10 mouse cellular contexts compared by ENCODE assay signal in the genomic region with DNA sequence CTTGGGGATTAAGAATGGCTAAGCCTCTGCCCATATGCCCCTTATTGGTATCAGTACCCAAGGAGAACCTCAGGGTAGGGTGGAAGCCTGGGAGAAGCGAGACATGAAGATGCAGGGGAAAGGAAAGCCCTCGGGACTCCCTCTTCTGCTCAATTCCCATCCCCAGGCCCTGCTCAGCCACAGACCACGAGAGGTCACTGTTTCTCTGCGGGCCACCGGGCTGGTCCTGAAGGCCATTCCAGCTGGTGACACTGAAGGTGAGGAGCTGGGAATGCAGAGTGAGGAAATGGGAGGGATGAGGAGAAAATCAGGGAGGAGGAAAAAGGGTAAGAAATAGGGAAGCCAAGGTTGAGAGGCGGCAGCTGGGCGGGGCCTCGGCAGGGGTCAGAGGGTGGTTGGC. TPM values are rescaled to one million over a fixed set of nuclear protein-coding genes. Genes with fewer than 3 reads are reported as not detected.
DNase-seq lines count a peak whose midpoint lies in the region; ATAC-seq lines count a peak whose summit lies in the region.
"Had no signal": no experiment of that assay in that cellular context is flagged by ENCODE, and none has a peak within 500 bp of the region (broad histone marks: within the 10 kb centered on the region; RNA-seq: fewer than 3 reads in every experiment).

No protein-coding gene starts in this region.

- DNase-seq in heart, adult 11 months, result peak; percentile 92
- no peak for DNase-seq in heart, postnatal 25 days (ENCODE audit: low spot score)
- peak; percentile 43 for DNase-seq in NIH3T3 (ENCODE audit: low read depth)
- peak; percentile 46 for DNase-seq in heart, adult 8-10 months (ENCODE audit: low spot score)
- DNase-seq in thymus, postnatal 25 days, result no peak
- no peak for DNase-seq in right cerebral cortex, postnatal 25 days
- no peak for DNase-seq in forebrain, embryonic 10.5 days (ENCODE audit: extremely low spot score, low spot score)

- 4% methylated on average over 8 of the region's 8 CpGs for WGBS in limb, embryonic 12.5 days
- 10% methylated on average over 8 of the region's 8 CpGs for WGBS in forebrain, embryonic 10.5 days

- H3K4me3 ChIP-seq in limb, embryonic 12.5 days (replicated peaks), result no peak overlapping the region
- H3K4me3 ChIP-seq in forebrain, embryonic 10.5 days, result no peak overlapping the region
- H3K4me3 ChIP-seq: embryonic facial prominence, embryonic 12.5 days had no signal

- H3K36me3 ChIP-seq in limb, embryonic 12.5 days, result no peaks in the 10 kb centered on the region
- no peaks in the 10 kb centered on the region for H3K36me3 ChIP-seq in forebrain, embryonic 10.5 days (replicated peaks)
- H3K36me3 ChIP-seq: embryonic facial prominence, embryonic 12.5 days had no signal

- H3K27ac ChIP-seq in limb, embryonic 12.5 days, result no peak overlapping the region
- H3K27ac ChIP-seq in forebrain, embryonic 10.5 days, result no peak overlapping the region
- H3K27ac ChIP-seq: embryonic facial prominence, embryonic 12.5 days had no signal

- ATAC-seq in limb, embryonic 12.5 days (ENCODE audit: insufficient number of reproducible peaks, insufficient read depth, low FRiP score, low TSS enrichment, low read depth), result no peak

- peaks cover 12% of the 10 kb centered on the region for H3K27me3 ChIP-seq in limb, embryonic 12.5 days
- peaks cover 16% of the 10 kb centered on the region for H3K27me3 ChIP-seq in forebrain, embryonic 10.5 days (ENCODE audit: poor library complexity, severe bottlenecking)

- no peak overlapping the region for H3K9ac ChIP-seq in limb, embryonic 12.5 days (replicated peaks)
- H3K9ac ChIP-seq: embryonic facial prominence, embryonic 12.5 days had no signal

- peaks cover 10% of the 10 kb centered on the region; the same call in 1 of the 2 replicates for H3K4me1 ChIP-seq in limb, embryonic 12.5 days (replicated peaks)
- peaks cover 7% of the 10 kb centered on the region for H3K4me1 ChIP-seq in forebrain, embryonic 10.5 days

- intact Hi-C loops in heart, postnatal 25 days (cut with DNase I), result loop anchor here (2.0 kb wide), 1 partner anchor 52 kb away; no protein-coding TSS in a partner anchor

- H3K4me2 ChIP-seq in limb, embryonic 12.5 days, result 0 out of 2 replicates have a peak overlapping the region, but pooled peaks have one; percentile 4
- H3K4me2 ChIP-seq: embryonic facial prominence, embryonic 12.5 days had no signal

- no peaks in the 10 kb centered on the region for H3K9me3 ChIP-seq in limb, embryonic 12.5 days
- no peaks in the 10 kb centered on the region for H3K9me3 ChIP-seq in forebrain, embryonic 10.5 days
- H3K9me3 ChIP-seq: embryonic facial prominence, embryonic 12.5 days had no signal

RNA-seq across cellular contexts. Expression of gene Mfsd6l, which starts 11.4 kb away (rescaled TPM):
- total RNA-seq in heart, postnatal 25 days (2021), result under 1 TPM in 1 of 2 experiments, not detected in 1; 0.11 TPM
- total RNA-seq in heart, adult 8-10 months (2022), result under 1 TPM in 3 of 4 experiments, not detected in 1; 0.11 to 0.25 (median 0.16) TPM
- polyA plus RNA-seq in limb, embryonic 12.5 days (2016; fragmentation: Nextera tagmentation; extraction: Ambion mirVana), result 0.10 TPM in 1 of 2 replicates, not detected in the other
- polyA plus RNA-seq in forebrain, embryonic 10.5 days (2016; fragmentation: Nextera tagmentation; extraction: Ambion mirVana), result 0.22 TPM in 1 of 2 replicates, not detected in the other
- total RNA-seq: left cerebral cortex, postnatal 25 days had no signal

RNA-seq across cellular contexts. Expression of gene Pik3r6, which starts 41.7 kb away (rescaled TPM):
- total RNA-seq in heart, postnatal 25 days (2021), result 1 to 10 TPM; 4.9 to 5.6 TPM
- total RNA-seq in heart, adult 8-10 months (2022), result 1 to 10 TPM; 2.4 to 6.9 (median 3.8) TPM
- 1.7 and 2.0 TPM in 2 replicates for polyA plus RNA-seq in limb, embryonic 12.5 days (2016; fragmentation: Nextera tagmentation; extraction: Ambion mirVana)
- polyA plus RNA-seq in forebrain, embryonic 10.5 days (2016; fragmentation: Nextera tagmentation; extraction: Ambion mirVana), result 1.3 and 1.9 TPM in 2 replicates

RNA-seq across cellular contexts. Expression of gene Ccdc42, which starts 42.3 kb away (rescaled TPM):
- total RNA-seq in heart, postnatal 25 days (2021), result not detected
- total RNA-seq in heart, adult 8-10 months (2022), result not detected
- polyA plus RNA-seq in limb, embryonic 12.5 days (2016; fragmentation: Nextera tagmentation; extraction: Ambion mirVana), result 0.28 and 1.0 TPM in 2 replicates
- 1.1 and 1.6 TPM in 2 replicates for polyA plus RNA-seq in forebrain, embryonic 10.5 days (2016; fragmentation: Nextera tagmentation; extraction: Ambion mirVana)

Comparison
In these comparisons a context has a peak if more than half of its experiments do, and no peak if none do; other contexts are left out.
1. DNase-seq: peak in heart, adult 11 months (single experiment), NIH3T3 (single experiment) and heart, adult 8-10 months (single experiment); none in heart, postnatal 25 days (single experiment), thymus, postnatal 25 days (single experiment), right cerebral cortex, postnatal 25 days (single experiment) and forebrain, embryonic 10.5 days (single experiment).